Mouse (Mus musculus): ENCODE results near the gene Plekhg3. TPM values are rescaled to one million over a fixed set of nuclear protein-coding genes. Genes with fewer than 3 reads are reported as not detected.

The Plekhg3 gene
- total and polyA plus RNA-seq, 3 experiments, result 12.4 to 17.8 (median 12.5) TPM

GRCm38 (mm10) chr12:76541475-76541874 is 10.8 kb downstream of the Plekhg3 start:
- Histone ChIP-seq H3K36me3 (replicated peaks) (no peaks in the 10 kb centered on the region), H3K4me1 (ENCODE audit: insufficient read depth, low read depth, low read length) (peaks cover 43% of the 10 kb centered on the region), H3K4me3 (ENCODE audit: low read depth, low read length) (no peak overlapping the region), H3K27me3 (ENCODE audit: insufficient read depth, low read length) (peaks cover 48% of the 10 kb centered on the region), H3K9me3 (replicated peaks) (peaks cover 4% of the 10 kb centered on the region; the same call in 1 of the 2 replicates)
- ATAC-seq (ENCODE audit: extremely low read depth, insufficient number of reproducible peaks, low FRiP score, poor library complexity, severe bottlenecking) (no peak), DNase-seq (ENCODE audit: low spot score) (no peak)
- TF ChIP-seq TAL1 (conservative IDR thresholded peaks at IDR 0.05; ENCODE audit: low read depth, low read length) (no peak), GATA2 (IDR thresholded peaks at IDR 0.05; ENCODE audit: borderline replicate concordance, low read depth, low read length) (no peak), POLR2AphosphoS5 (IDR thresholded peaks at IDR 0.05; ENCODE audit: insufficient replicate concordance, low read depth, low read length) (no peak), CTCF (IDR thresholded peaks at IDR 0.05; ENCODE audit: low read depth, low read length) (no peak), GATA1 (IDR thresholded peaks at IDR 0.05; ENCODE audit: borderline replicate concordance, low read length) (no peak)

- no peaks in the 10 kb centered on the region for H3K36me3 ChIP-seq (replicated peaks)
- peaks cover 41% of the 10 kb centered on the region for H3K4me1 ChIP-seq (ENCODE audit: insufficient read depth, low read depth, low read length)
- peaks cover 4% of the 10 kb centered on the region; the same call in 1 of the 2 replicates for H3K9me3 ChIP-seq (replicated peaks)
- no peak overlapping the region for H3K4me3 ChIP-seq (ENCODE audit: low read depth, low read length)
- ATAC-seq (ENCODE audit: extremely low read depth, insufficient number of reproducible peaks, low FRiP score, poor library complexity, severe bottlenecking) (no peak), DNase-seq (ENCODE audit: low spot score) (no peak)
- peaks cover 48% of the 10 kb centered on the region for H3K27me3 ChIP-seq (ENCODE audit: insufficient read depth, low read length)
- no peak for TF ChIP-seq GATA2 (IDR thresholded peaks at IDR 0.05; ENCODE audit: borderline replicate concordance, low read depth, low read length)
- no peak for TF ChIP-seq POLR2AphosphoS5 (IDR thresholded peaks at IDR 0.05; ENCODE audit: insufficient replicate concordance, low read depth, low read length)
- no peak for TF ChIP-seq TAL1 (conservative IDR thresholded peaks at IDR 0.05; ENCODE audit: low read depth, low read length)
- no peak for TF ChIP-seq GATA1 (IDR thresholded peaks at IDR 0.05; ENCODE audit: borderline replicate concordance, low read length)
- TF ChIP-seq CTCF (IDR thresholded peaks at IDR 0.05; ENCODE audit: low read depth, low read length), result no peak
Measured at GRCm38 (mm10) chr12:76541879-76542278, 11.2 kb downstream of the Plekhg3 start.

GRCm38 (mm10) chr12:76545786-76546370 is 15.2 kb downstream of the Plekhg3 start:
- ATAC-seq (ENCODE audit: extremely low read depth, insufficient number of reproducible peaks, low FRiP score, poor library complexity, severe bottlenecking) (no peak), DNase-seq (ENCODE audit: low spot score) (no peak)
- Histone ChIP-seq H3K27me3 (ENCODE audit: insufficient read depth, low read length) (peaks cover 67% of the 10 kb centered on the region), H3K36me3 (replicated peaks) (peaks cover 3% of the 10 kb centered on the region), H3K9me3 (replicated peaks) (no peaks in the 10 kb centered on the region), H3K4me1 (ENCODE audit: insufficient read depth, low read depth, low read length) (peaks cover 36% of the 10 kb centered on the region), H3K4me3 (ENCODE audit: low read depth, low read length) (no peak overlapping the region)
- TF ChIP-seq GATA1 (IDR thresholded peaks at IDR 0.05; ENCODE audit: borderline replicate concordance, low read length) (no peak), TAL1 (conservative IDR thresholded peaks at IDR 0.05; ENCODE audit: low read depth, low read length) (no peak), POLR2AphosphoS5 (IDR thresholded peaks at IDR 0.05; ENCODE audit: insufficient replicate concordance, low read depth, low read length) (no peak)

GRCm38 (mm10) chr12:76546383-76547276 is 15.9 kb downstream of the Plekhg3 start:
- Histone ChIP-seq H3K9me3 (replicated peaks) (no peaks in the 10 kb centered on the region), H3K4me3 (ENCODE audit: low read depth, low read length) (no peak overlapping the region), H3K36me3 (replicated peaks) (peaks cover 3% of the 10 kb centered on the region), H3K4me1 (ENCODE audit: insufficient read depth, low read depth, low read length) (peaks cover 31% of the 10 kb centered on the region), H3K27me3 (ENCODE audit: insufficient read depth, low read length) (peaks cover 67% of the 10 kb centered on the region)
- ATAC-seq (ENCODE audit: extremely low read depth, insufficient number of reproducible peaks, low FRiP score, poor library complexity, severe bottlenecking) (no peak), DNase-seq (ENCODE audit: low spot score) (no peak)
- TF ChIP-seq CTCF (IDR thresholded peaks at IDR 0.05; ENCODE audit: low read depth, low read length) (no peak), POLR2AphosphoS5 (IDR thresholded peaks at IDR 0.05; ENCODE audit: insufficient replicate concordance, low read depth, low read length) (no peak), TAL1 (conservative IDR thresholded peaks at IDR 0.05; ENCODE audit: low read depth, low read length) (no peak), GATA2 (IDR thresholded peaks at IDR 0.05; ENCODE audit: borderline replicate concordance, low read depth, low read length) (no peak), GATA1 (IDR thresholded peaks at IDR 0.05; ENCODE audit: borderline replicate concordance, low read length) (no peak)

GRCm38 (mm10) chr12:76547409-76548081 is 16.9 kb downstream of the Plekhg3 start:
- DNase-seq (ENCODE audit: low spot score) (no peak), ATAC-seq (ENCODE audit: extremely low read depth, insufficient number of reproducible peaks, low FRiP score, poor library complexity, severe bottlenecking) (no peak; the same call in 1 of the 2 replicates)
- TF ChIP-seq GATA2 (IDR thresholded peaks at IDR 0.05; ENCODE audit: borderline replicate concordance, low read depth, low read length) (no peak), GATA1 (IDR thresholded peaks at IDR 0.05; ENCODE audit: borderline replicate concordance, low read length) (no peak), POLR2AphosphoS5 (IDR thresholded peaks at IDR 0.05; ENCODE audit: insufficient replicate concordance, low read depth, low read length) (no peak), TAL1 (conservative IDR thresholded peaks at IDR 0.05; ENCODE audit: low read depth, low read length) (no peak), CTCF (IDR thresholded peaks at IDR 0.05; ENCODE audit: low read depth, low read length) (no peak)
- Histone ChIP-seq H3K4me3 (ENCODE audit: low read depth, low read length) (no peak overlapping the region), H3K27me3 (ENCODE audit: insufficient read depth, low read length) (peaks cover 71% of the 10 kb centered on the region), H3K36me3 (replicated peaks) (peaks cover 3% of the 10 kb centered on the region), H3K4me1 (ENCODE audit: insufficient read depth, low read depth, low read length) (peaks cover 30% of the 10 kb centered on the region), H3K9me3 (replicated peaks) (no peaks in the 10 kb centered on the region)

GRCm38 (mm10) chr12:76548082-76548423 is 17.4 kb downstream of the Plekhg3 start:
- peaks cover 34% of the 10 kb centered on the region for H3K4me1 ChIP-seq (ENCODE audit: insufficient read depth, low read depth, low read length)

More at GRCm38 (mm10) chr12:76548082-76548423, 17.4 kb downstream of the Plekhg3 start:
- Histone ChIP-seq H3K9me3 (replicated peaks) (no peaks in the 10 kb centered on the region), H3K36me3 (replicated peaks) (peaks cover 3% of the 10 kb centered on the region), H3K27me3 (ENCODE audit: insufficient read depth, low read length) (peaks cover 71% of the 10 kb centered on the region), H3K4me3 (ENCODE audit: low read depth, low read length) (no peak overlapping the region)
- no peak for DNase-seq (ENCODE audit: low spot score)
- no peak for ATAC-seq (ENCODE audit: extremely low read depth, insufficient number of reproducible peaks, low FRiP score, poor library complexity, severe bottlenecking)
- TF ChIP-seq GATA1 (IDR thresholded peaks at IDR 0.05; ENCODE audit: borderline replicate concordance, low read length) (no peak), POLR2AphosphoS5 (IDR thresholded peaks at IDR 0.05; ENCODE audit: insufficient replicate concordance, low read depth, low read length) (no peak), CTCF (IDR thresholded peaks at IDR 0.05; ENCODE audit: low read depth, low read length) (no peak), GATA2 (IDR thresholded peaks at IDR 0.05; ENCODE audit: borderline replicate concordance, low read depth, low read length) (no peak), TAL1 (conservative IDR thresholded peaks at IDR 0.05; ENCODE audit: low read depth, low read length) (no peak)
